Mouse (Mus musculus) left cerebral cortex, adult 18-20 months (tissue): ENCODE measurements around the gene Lrrc28. TPM values are rescaled to one million over a fixed set of nuclear protein-coding genes. Genes with fewer than 3 reads are reported as not detected.

Experiments
- DNase-seq, 2 experiments: peaks; one replicate each; pipeline ENCODE4 v3.0.0; 2021 to 2022; ENCODE audit warnings: low spot score in 2 of 2, mixed read lengths in 1 of 2
- total RNA-seq, 2 experiments: library from RNA; stranded (reverse); gene quantifications; 2 replicates each; pipeline ENCODE4 v1.2.3; 2021

The Lrrc28 gene
- total RNA-seq, 2 experiments from 2014 or later: 28.2 to 32.2 TPM

DNA sequence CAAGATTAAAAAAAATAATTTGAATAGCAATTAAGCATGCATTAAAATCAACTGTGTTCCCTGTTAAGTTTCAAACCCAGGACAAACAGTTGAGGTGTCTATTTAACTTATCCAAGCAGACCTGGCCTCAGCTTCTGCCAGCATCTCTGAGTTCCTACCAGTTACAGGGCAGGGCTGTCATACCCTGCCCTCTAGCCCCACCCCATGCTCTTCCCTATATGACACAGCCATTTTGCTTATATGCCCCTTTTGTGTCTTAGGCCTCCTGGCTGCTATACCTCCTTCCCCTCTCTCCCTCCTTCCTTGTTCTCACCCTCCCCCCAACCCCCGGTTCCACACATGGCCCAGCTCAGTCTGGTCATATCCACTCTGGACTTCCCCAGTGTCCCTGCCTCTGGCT, 48.1 kb downstream of the Lrrc28 start:
- DNase-seq: no peak

DNA sequence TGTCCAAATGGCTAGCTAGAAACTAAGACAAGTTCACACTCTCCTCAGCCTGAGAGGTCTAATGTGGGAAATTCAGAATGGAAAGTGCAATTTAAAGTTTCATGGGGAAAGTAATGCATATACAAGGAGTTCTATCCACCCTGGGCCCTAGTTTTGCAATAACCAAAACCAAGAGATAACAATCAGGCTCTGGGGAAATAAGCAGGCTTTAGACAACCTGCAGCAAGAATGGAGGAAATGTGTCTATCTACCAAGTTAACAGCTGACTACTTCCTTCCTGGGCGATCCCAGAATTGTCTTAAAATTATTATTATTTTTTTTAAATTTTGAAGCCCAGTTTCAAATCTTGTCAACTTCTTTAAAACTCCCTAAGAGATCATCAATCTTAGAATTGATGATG, 48.7 kb downstream of the Lrrc28 start:
- no peak for DNase-seq

DNA sequence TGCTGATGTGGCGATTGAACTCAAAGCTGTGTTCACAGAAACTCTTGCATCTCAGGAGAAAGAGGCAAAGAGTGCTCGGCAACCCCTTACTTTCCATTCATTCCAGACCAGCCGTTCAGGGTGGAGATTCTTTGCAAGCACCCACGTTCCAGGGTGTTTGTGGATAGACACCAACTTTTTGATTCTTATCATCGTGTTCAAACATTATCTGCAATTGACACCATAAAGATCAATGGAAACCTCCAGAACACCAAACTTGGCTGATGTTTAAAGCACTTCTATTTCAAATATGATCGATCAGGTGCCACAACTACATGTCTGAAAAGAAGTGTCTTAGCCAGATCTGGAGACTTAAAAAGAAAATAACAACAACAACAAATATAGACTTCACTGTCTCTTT, 51.2 kb downstream of the Lrrc28 start:
- DNase-seq: no peak

DNA sequence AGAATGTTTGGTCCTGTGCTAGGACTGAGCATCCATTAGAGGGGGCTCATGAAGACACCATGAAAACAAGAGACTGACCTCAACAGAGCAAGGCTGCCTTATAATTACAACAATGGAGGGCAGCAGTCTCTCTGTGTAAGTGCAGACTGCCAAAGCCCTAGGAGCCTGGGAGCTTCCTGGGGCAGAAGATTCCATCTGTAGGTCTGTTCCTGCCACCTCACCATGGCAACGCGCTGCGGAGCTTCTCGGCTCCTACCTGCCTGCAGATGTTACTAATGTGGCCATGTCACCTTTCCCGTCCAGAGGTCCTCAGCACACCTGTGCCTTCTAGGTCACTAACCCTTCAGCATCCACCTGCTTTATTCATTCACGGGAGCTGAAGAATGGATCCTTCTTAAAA, 52.4 kb downstream of the Lrrc28 start:
- DNase-seq: no peak

DNA sequence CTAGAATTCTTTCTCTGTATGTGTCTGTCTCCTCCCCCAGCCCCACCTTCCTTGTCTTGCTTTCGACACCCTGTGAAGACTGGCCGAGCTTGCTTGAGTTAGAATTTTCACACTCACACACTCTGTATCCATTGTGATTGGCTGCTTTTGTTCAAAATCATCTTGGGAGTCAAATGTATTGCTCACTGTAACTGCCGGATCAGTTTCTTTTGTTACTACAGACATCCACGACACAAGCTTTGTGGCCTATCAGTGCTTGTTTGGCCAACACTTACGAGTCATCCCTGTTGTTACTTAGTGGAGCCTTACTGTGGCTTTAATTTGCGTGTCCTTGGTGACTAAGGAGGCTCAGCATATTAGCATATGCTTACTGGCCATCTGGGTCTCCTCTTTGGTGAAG, 56.3 kb downstream of the Lrrc28 start:
- no peak for DNase-seq

DNA sequence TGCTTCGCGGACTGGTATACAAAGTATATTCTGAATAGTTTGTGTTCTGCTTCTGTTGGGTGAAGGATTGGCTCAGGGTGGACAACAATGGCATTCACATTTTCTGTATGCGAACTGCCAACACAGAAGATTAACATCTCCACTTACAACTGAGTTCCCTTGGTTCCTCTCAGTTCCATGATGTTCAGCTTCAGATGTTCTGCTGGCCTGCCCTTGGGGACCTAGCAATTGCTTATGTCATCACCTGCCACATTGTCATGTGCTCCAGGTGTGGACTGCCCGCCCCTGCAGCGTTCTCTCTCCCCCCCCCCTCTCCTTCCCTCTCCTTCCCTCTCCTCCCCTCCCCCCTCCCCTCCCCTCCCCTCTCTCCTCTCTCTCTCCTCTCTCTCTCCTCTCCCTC, 58.6 kb downstream of the Lrrc28 start:
- no peak for DNase-seq

DNA sequence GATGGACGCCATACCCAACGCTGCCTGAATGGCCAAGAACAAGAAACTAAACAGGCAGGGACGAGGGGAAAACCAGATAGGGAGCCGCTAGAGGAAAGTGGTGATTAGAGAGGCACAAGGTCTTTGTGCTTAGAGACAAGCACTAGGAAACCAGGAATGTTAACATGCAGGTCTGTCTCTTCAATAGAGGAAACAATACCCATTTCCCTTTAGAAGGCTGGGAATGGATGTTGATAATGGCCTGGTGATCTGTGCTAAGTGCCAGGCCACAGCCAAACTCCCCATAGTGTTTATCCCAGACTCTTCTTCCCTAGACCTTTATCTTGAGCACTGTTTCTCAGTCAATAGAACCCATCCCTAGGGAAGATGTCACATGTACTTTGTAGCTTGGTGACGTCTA, 61.2 kb downstream of the Lrrc28 start:
- DNase-seq: no peak

DNA sequence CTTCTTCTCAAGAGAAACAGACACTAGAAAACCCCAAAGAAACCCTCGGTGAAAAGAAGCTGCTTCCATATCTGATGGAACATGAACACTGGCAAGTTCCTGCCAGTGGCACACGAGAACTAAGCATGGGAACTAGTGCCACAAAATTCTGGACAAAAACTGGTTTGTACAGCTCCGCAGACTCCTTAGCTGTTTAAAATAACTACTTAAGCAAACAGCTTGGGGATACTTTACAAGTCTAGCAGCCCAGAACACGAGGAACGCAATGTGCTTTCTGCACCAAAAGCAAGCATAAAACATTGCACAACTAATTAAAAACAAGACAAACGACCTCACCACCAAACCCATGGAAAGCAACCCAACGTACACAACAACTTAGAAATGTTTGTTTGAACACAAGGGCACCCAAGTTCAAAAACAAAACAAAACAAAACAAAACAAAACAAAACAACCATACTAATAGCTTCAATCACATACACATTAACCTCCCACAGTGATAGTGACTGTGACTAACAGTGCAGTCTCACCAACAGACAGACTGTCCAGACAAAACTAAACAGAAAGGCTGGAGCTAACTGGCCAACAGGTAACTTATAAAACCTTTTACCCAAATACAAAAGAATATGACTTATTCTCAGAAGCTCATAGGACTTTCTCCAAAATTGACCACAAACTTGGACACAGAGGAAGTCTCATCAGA, 66.1 kb downstream of the Lrrc28 start:
- DNase-seq: no peak

DNA sequence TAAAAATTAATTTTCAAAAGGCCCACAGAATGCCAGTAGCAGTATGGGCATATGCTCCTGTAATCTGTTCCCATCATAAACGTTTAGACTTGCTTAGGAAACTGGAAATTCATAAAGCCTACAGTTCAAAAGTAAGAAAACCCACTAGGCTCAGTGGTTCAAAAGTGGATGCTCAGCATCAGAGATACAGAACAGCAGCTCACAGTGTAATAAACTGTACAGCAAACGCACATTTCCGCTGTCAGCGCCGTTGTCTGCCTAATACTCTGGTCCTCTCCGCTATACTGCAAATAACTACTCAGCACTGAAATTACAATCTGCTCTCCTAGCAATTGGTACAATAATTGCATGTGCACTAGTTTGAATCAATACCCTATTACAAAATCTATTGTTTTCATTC, 67.0 kb downstream of the Lrrc28 start:
- no peak for DNase-seq

DNA sequence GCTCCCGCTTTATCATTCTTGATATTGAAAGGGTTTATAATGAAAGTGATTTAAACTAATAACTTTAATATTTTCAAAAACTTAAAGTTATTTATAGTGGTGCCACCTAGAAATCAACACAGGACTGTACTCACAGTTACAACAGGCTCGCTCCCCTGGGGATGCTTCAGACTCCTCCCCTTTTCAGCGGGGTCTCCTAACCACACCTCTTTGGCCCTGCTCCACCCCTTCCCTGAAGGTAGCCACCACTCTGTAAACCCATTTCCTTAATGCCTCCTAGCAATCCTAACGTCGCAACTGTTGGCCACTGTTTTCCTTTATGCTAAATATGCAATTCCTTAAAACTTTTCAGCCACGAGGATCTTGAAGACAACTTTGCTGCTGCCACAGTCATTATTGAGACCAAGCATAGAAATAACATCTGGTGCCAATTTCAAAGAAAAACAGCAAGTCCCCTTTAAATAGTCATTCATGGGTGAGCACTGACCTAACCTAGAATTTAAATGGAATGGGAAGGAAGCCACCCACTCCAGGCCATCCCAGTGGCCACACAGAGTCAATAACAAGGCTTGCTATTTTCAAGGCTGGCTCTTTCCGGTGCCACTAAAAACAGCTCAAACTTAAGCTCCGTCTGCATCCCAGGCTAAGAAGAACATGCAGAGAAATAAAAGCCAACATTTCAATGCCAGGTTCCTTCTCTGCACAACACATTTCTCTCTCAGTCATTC, 78.4 kb downstream of the Lrrc28 start:
- DNase-seq: no peak

DNA sequence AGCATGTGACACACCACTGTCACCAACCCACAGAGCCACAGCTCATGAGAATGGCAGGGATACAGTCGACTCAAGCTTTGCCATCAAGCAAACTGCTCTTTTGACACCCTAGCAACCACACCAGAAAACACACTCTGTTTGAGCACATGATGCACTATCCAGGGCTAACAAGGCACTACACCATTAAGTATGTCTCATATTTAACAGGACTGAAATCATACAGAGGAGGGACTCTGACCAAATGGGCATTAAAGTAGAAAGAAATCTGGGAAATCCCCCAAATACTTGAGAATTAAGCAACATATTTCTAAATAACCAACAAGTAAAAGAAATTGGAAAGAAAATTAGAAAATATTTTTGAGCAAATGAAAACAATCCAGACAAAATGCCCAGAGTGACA, 79.9 kb downstream of the Lrrc28 start:
- no peak for DNase-seq

DNA sequence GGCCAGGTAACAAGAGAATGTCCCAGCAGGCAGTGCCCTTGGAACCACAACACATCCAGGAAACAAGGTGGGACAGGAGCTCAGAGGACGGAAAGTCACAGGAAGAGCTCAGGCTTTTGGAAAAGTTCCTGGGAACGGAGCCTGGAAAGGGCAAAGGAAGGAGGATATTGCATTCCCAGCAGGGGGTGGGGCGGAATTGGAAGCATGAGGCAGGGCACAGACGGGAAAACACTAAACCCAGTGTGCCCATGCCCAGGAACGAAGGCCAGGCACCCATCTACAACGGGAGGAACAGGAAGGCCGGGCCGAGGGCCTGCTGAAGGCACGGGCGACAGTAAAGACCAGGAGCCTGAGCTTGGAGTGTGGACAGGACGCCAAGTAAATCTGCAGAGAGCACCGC, 82.9 kb downstream of the Lrrc28 start:
- no peak for DNase-seq

DNA sequence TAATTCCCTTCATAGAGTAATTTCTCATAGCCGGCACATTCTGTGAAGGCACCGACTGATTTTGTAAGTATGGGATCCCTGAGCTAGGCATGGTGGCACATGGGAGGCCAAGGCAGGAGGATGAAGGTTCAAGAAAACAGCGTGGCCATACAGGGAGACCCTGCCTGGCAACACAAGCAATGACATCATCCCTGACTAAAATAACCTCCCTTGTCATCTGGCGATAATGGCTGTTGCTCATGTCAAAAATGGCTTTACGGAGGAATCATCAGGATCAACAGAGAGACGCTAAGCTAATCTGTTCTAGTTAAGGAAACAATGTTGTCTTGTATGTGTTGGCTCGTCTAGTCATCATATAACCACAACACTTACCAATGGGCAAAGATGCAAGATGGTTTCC, 85.6 kb downstream of the Lrrc28 start:
- no peak for DNase-seq

DNA sequence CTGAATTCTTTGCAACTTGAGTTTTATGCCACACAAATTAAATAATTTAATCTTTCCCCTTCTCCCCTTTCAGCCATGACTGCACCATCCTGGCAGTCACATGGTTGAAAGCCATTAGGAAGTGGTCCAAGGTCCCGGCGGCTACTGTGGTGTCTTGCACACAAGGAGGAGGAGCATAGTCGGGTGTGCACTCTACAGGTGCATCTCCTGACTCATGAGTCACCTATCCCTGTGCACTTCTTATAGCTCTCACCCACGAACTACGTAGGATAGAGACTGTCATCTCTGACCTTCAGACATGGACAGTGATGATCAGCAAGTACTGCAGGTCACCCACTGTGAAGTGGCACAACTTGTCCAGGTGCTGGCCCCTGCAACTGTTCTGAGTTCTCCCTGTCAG, 86.8 kb downstream of the Lrrc28 start:
- DNase-seq: no peak

DNA sequence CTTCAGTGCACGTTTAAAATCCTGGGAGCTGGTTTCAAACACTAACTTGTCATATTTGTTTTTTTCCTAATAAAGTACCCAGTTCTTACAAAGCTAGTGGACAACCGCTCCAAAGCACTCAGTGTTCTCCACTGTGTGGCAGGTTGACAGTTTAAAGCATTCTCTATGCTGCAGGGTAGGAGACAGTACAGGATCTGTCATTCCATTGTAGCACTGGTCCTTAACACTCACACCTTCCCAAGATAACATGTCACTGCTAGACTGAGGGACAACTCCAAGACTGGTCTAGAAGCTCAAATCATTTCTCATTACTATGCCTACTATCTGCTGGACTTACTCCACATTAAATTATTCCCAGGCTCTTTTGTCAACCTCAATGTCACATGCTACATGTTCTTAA, 90.2 kb downstream of the Lrrc28 start:
- no peak for DNase-seq

DNA sequence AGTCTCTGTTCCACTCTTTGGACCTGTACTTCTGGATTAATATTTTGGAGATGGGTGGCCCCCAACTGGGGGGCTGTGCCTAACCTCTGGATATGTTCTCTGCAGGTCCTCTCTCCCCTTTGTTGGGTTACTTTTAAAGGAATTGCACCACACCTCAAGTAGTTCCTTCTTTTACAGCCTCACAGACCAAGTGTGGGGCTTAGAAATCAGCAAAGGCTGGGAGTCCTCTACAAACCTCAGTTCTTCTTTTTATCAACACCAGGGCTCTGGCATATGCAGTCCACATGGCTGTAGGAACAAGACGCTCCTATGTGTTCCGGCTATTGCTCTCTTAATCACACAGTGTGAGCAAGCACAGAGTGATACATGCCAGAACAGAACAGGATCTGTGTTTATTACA, 93.8 kb downstream of the Lrrc28 start:
- no peak for DNase-seq

DNA sequence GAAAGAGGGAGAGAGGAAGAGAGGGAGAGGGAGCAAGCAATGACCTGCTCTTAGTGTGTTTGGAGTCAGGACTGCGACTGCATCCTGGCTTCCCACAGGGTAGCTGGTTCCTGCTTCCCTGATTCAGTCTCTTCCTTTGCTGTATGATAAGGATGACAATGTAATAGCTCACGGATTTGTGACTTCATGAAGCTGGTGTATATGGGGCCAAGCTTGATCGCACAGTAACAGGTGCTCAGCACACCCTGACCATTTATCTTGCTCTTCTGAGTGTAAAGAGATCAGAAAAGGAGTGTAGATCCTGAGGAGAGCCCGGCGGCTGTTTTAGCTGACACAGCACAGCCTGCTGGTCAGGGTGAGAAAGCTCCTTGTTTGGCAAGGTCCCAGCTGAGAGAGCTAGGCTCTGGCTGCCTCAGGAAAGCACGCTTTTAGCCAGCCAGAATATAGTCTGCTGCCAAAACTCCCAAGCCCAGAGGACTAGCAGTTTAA, 96.0 kb downstream of the Lrrc28 start:
- DNase-seq: peak; percentile 79 to 86

DNA sequence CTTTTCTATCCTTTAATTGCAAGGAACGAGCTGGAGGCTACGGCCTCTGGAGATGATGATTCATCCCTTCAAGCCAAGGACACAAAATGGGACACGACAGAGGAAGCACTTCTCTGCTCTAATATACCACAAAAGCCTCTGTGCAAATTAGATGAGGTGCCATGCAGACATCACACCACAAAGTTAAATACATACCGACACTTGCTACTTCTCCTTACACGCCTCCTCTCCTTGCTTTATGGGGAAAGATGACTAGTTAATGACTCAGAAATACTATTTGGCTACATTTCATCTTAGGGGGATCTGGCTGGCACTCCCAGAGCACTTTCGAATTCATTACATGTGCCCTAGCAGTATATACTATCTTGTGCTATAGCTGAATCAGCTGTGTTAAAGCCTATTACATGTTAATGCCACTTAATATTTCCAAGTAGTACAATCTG, 96.4 kb downstream of the Lrrc28 start:
- DNase-seq: no peak

DNA sequence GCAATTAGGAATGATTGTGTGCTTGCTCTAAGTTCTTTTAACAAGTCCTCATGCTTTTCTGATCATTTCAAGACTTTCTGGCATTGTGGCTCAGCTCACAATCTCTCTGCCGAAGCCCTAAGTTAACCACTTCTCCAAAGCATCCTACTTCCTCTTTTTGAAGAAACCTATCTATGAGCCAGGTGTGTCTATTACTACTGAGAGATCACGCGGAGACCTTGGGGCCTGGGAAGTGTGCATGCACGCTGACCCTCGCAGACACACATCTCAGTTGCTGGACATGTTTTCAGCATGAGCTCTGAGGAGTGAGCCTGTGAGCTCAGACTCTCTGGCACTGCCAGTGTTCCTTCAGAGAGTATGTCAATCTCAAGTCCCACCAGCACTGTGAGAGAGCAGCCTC, 98.8 kb downstream of the Lrrc28 start:
- DNase-seq: no peak

DNA sequence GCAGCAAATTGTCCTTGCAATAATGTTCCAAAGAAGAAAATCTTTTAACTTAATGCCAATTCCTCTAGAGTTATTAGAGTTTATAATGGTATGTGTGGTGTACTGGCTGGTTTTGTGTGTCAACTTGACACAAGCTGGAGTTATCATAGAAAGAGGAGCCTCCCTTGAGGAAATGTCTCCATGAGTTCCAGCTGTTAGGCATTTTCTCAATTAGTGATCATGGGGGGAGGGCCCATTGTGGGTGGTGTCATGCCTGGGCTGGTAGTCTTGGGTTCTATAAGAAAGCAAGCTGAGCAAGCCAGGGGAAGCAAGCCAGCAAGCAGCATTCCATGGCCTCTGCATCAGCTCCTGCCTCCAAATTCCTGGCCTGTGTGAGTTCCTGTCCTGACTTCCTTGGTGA, 100.5 kb downstream of the Lrrc28 start:
- no peak for DNase-seq

DNA sequence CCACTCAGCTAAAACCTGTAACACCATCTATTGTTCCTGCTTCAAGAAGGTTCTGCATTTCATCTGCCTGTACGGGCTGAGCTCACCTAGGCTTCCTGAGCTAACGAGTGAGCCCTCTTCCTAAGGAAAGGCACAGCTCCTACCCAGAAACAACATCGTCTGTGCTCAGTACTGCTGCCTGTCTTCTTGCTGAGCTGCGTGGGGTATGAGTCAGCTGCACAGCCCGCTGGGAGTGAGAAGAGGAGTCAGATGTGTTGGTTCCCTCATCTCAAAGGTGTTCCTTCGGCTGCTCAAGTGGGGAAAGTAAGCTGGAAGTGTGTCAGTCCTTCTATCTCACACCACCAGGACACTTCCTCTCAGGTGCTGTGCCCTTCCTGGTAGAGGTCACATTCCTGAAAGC, 101.4 kb downstream of the Lrrc28 start:
- DNase-seq: peak; percentile 26 to 40

DNA sequence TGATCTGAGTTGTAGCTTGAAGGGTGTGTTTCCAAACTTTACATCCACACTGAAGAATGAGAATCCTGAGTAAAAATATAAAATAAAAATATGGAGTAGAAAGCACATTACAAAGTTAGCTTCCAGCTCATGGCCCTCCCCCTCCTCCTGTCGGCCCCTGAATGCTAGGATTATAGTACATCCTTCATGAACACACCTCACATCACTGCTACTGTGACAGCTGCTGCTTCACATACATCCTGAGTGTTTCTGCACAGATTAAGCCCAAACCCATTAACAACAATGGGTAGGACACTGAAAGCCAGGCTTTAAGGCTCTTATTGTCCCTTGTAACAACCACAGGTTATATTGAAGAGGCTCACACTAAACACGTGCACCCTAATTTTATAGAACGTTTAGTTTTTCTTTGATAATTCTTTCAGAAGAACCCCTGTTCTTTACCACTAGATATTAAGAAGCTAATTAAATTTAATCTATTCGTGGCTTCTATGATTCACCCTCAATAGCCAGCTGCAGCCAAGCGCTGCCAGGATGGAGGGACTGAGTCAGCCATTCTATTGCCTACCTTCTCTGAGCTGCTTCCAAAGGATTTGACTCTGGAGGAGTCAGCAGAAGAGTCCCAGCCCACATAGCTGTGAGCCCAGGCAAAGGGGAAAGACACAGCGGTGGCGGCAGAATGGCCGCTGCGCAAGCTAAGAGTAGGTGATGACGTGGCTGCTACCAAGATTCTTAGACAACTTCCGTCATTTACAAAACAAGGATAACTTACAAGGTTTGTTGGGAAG, 108.3 kb downstream of the Lrrc28 start:
- peak in 1 of 2 experiments; percentile 24 for DNase-seq
